Mouse (Mus musculus) lung, postnatal 0 days (tissue): ENCODE measurements around the gene Zbp1.

Experiments used
- CTCF ChIP-seq: IDR thresholded peaks from 2 replicates; pipeline ENCODE4 v1.5.1; 2016; ENCODE audit warnings: antibody characterized with exemption, mild to moderate bottlenecking
- EP300 ChIP-seq: IDR thresholded peaks from 2 replicates; pipeline ENCODE4 v1.6.1; 2016; ENCODE audit warnings: antibody characterized with exemption, mild to moderate bottlenecking, control low read depth

DNA sequence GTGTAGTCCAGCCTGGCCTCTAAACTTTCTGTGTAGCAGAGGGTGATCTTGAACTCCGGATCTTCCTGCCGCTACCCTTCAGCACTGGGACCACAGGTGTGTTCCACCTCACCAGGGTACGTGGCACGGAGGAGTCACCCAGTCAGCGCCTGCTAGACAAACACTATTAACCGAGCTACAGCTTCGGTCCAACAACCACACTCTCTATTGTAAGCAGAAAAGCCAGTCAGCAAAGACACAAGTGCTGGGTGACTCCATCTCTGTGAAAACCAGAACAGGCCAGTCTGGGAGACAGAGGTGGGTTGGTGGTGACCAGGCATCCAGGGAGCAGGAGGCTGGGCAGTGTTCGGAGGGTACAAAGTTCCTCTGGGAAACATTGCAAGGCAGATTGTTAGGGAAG lies 55.3 kb downstream of the Zbp1 start:
- TF ChIP-seq CTCF (no peak), EP300 (no peak)
